Mouse (Mus musculus) forebrain, embryonic 12.5 days (tissue): ENCODE results near the gene Mrpl49. TPM values are rescaled to one million over a fixed set of nuclear protein-coding genes. Genes with fewer than 3 reads are reported as not detected.

ENCODE experiments used
- ATAC-seq: fragments of 200-750 bp; cut with Nextera tagmentation; 2 replicates; pipeline ENCODE4 v1.8.0; 2017; ENCODE audit warnings: moderate TSS enrichment; ENCODE audit not compliant: low FRiP score
- H3K27ac ChIP-seq: fragments of 300-500 bp; sonication (generic); 2 replicates; pipeline ENCODE4 v1.5.1; 2016; ENCODE audit warnings: mild to moderate bottlenecking
- H3K27me3 ChIP-seq: fragments of 300-500 bp; sonication (generic); 2 replicates; pipeline ENCODE4 v1.6.1; 2016; ENCODE audit warnings: mild to moderate bottlenecking
- H3K36me3 ChIP-seq: fragments of 300-500 bp; sonication (generic); replicated peaks from 2 replicates; pipeline ENCODE4 v1.6.1; 2016; ENCODE audit warnings: mild to moderate bottlenecking
- H3K4me1 ChIP-seq: fragments of 300-500 bp; sonication (generic); 2 replicates; pipeline ENCODE4 v1.6.1; 2016
- H3K4me2 ChIP-seq: fragments of 300-500 bp; sonication (generic); 2 replicates; pipeline ENCODE4 v1.6.1; 2016; ENCODE audit warnings: mild to moderate bottlenecking, moderate library complexity
- H3K4me3 ChIP-seq: fragments of 300-500 bp; sonication (generic); replicated peaks from 2 replicates; pipeline ENCODE4 v1.5.1; 2016; ENCODE audit warnings: mild to moderate bottlenecking
- H3K9ac ChIP-seq: fragments of 300-500 bp; sonication (generic); 2 replicates; pipeline ENCODE4 v1.6.1; 2016; ENCODE audit warnings: mild to moderate bottlenecking
- H3K9me3 ChIP-seq: fragments of 300-500 bp; sonication (generic); 2 replicates; pipeline ENCODE4 v1.6.1; 2016
- WGBS: fragments of 180-500 bp; shearing (Covaris S2); methylation state at CpG from one replicate; pipeline ENCODE4 v1.1.7; 2016; 5-methylcytosine and 5-hydroxymethylcytosine counted together
- polyA plus RNA-seq: library from polyadenylated mRNA; unstranded; fragments of >200 nt; fragmentation: Nextera tagmentation; extraction: Ambion mirVana; gene quantifications from 2 replicates; pipeline ENCODE4 v1.2.1, GENCODE M21; 2016

Gene Mrpl49
- 74.7 and 76.7 TPM in 2 replicates for polyA plus RNA-seq

- WGBS = under 1% methylated on average over 63 of the region's 63 CpGs
- H3K9ac ChIP-seq = peak within 1 kb of the TSS; percentile 93
- H3K4me1 ChIP-seq = peaks cover 34% of the 10 kb centered on the region
- H3K4me3 ChIP-seq = peak within 1 kb of the TSS; percentile 86
- H3K9me3 ChIP-seq = no peaks in the 10 kb centered on the region
- no peaks in the 10 kb centered on the region for H3K27me3 ChIP-seq
- peak within 1 kb of the TSS; percentile 84 for H3K4me2 ChIP-seq
- peak; percentile 89 for ATAC-seq
- peak within 1 kb of the TSS; percentile 77 for H3K27ac ChIP-seq
- peaks cover 51% of the 10 kb centered on the region for H3K36me3 ChIP-seq
Measured at GRCm38 (mm10) chr19:6057313-6058096, at the start of gene Mrpl49, which contains the start of gene Fau. Mrpl49 (minus strand) TSS chr19:6057785. Fau (plus strand) TSS chr19:6057844.

DNA sequence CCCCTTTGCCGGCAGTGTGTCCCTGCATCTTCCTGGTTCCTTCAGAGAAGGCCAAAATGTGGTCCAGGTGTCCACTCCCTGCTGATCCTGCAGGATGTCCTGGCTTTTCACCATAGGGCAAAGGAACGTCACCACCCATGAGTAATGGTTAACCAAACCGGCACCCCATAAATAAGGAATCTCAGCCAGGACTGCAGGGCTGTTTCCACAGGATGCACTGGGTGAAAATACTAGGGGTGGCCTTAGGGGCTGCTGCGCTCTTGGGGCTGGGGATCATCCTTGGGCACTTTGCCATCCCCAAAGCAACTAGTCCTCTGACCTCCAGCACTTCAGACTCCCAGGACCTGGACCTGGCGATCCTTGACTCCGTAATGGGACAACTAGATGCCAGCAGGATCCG is 48.0 kb upstream of the Mrpl49 start, which contains the start of gene Naaladl1:
Naaladl1 (plus strand) TSS at position 197 of the 400 bp plus-strand sequence.
- H3K9ac ChIP-seq = no peak within 1 kb of the TSS
- no peak for ATAC-seq
- H3K4me1 ChIP-seq = no peaks in the 10 kb centered on the region
- no peak within 1 kb of the TSS for H3K4me2 ChIP-seq
- H3K27me3 ChIP-seq = no peaks in the 10 kb centered on the region
- H3K36me3 ChIP-seq = no peaks in the 10 kb centered on the region
- H3K27ac ChIP-seq = no peak within 1 kb of the TSS
- 88% methylated on average over 7 of the region's 7 CpGs for WGBS
- H3K9me3 ChIP-seq = no peaks in the 10 kb centered on the region
- H3K4me3 ChIP-seq = no peak within 1 kb of the TSS

DNA sequence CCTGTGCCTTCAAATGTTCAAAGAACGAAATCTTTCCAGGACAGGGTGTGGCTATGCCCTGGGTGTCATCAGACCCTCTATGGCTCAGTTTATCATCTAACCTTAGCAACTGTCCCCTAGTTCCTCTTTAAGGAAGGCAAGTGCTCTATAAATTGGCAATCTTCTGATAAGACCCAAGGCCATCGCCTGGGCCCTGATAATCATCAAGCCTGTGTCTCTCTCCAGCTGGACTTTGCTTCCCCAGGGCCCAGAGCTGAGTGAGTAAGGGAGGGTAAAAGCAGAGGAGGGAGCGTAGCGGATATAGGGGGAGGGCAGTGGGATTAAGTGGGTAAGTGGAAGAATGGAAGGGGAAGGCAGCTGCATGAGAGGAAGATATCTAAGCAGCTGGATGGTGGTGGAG is 46.9 kb upstream of the Mrpl49 start:
- H3K4me2 ChIP-seq = no peak overlapping the region
- ATAC-seq = no peak

DNA sequence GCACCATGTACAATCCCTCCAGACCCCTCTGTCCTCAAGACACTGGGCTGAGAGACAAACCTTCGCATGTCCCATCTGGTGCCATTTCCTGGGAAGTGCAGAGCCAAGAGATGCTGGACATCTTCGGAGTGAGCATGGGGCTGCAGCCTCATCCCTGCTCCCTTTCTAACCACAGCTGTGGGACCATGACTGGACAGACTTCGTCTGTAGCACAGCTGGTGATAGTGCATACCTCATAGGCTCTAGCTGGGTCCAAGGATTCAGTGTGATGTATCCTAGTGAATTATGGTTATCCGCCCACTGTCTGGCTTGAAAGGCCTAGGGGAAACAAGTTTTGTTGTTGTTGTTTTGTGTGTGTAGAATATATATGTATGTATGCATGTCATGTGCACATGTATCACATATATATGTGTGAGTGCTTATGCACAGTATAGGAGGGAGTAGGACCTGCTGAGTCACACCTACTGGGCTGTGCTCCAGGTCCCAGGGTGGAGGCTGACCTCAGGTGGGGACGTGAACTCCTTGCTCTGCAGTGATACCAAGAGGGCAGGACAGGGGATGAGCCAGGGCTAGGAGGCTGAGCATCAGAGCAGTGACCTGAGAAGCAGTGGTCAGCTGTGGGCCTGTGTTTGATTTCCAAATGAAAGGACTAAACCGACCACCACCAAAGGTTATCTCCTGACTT is 44.7 kb upstream of the Mrpl49 start:
- H3K4me2 ChIP-seq = no peak overlapping the region

More for the DNA sequence above, 46.9 kb upstream of the Mrpl49 start:
- Histone ChIP-seq H3K36me3 (peaks cover 5% of the 10 kb centered on the region; the same call in 1 of the 2 replicates), H3K9me3 (no peaks in the 10 kb centered on the region), H3K27me3 (no peaks in the 10 kb centered on the region), H3K4me1 (no peaks in the 10 kb centered on the region), H3K9ac (no peak overlapping the region), H3K27ac (no peak overlapping the region), H3K4me3 (no peak overlapping the region)
- WGBS = 85% methylated on average over 4 of the region's 4 CpGs

GRCm38 (mm10) chr19:6101186-6101585 is 43.6 kb upstream of the Mrpl49 start:
- no peak overlapping the region for H3K4me2 ChIP-seq
- H3K27ac ChIP-seq = no peak overlapping the region
- H3K9ac ChIP-seq = no peak overlapping the region
- no peak overlapping the region for H3K4me3 ChIP-seq
- no peaks in the 10 kb centered on the region for H3K27me3 ChIP-seq
- 76% methylated on average over 6 of the region's 6 CpGs for WGBS
- no peak for ATAC-seq
- H3K9me3 ChIP-seq = no peaks in the 10 kb centered on the region
- peaks cover 17% of the 10 kb centered on the region for H3K36me3 ChIP-seq
- H3K4me1 ChIP-seq = no peaks in the 10 kb centered on the region

More for the DNA sequence above, 44.7 kb upstream of the Mrpl49 start:
- peaks cover 14% of the 10 kb centered on the region for H3K36me3 ChIP-seq
- H3K4me3 ChIP-seq = no peak overlapping the region
- 78% methylated on average over 6 of the region's 6 CpGs for WGBS
- H3K27ac ChIP-seq = no peak overlapping the region
- H3K9ac ChIP-seq = no peak overlapping the region
- H3K9me3 ChIP-seq = no peaks in the 10 kb centered on the region
- H3K4me1 ChIP-seq = no peaks in the 10 kb centered on the region
- no peak for ATAC-seq
- H3K27me3 ChIP-seq = no peaks in the 10 kb centered on the region

DNA sequence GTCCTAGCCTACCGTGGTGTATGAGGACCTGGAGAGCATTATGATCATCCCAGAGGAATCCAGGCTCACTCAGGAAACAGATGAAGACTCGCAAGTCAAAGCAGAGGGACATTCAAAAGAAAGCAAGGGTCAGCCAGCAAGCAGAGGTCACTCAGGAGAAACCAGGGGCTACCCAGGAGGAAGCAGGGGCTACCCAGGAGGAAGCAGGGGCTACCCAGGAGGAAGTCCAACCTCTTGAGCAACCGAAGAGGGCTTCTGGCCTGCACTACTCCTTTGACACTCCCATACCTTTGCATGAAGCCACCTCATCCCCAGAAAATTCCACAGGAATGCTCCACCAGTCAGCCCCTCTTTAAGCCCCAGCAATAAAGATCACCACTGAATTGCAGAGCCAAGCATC is 40.3 kb upstream of the Mrpl49 start:
- no peaks in the 10 kb centered on the region for H3K27me3 ChIP-seq
- no peak overlapping the region for H3K4me3 ChIP-seq
- no peak overlapping the region for H3K4me2 ChIP-seq
- H3K9me3 ChIP-seq = no peaks in the 10 kb centered on the region
- no peak overlapping the region for H3K27ac ChIP-seq
- H3K36me3 ChIP-seq = peaks cover 37% of the 10 kb centered on the region
- 91% methylated on average over 3 of the region's 3 CpGs for WGBS
- no peak overlapping the region for H3K9ac ChIP-seq
- no peak for ATAC-seq
- no peaks in the 10 kb centered on the region for H3K4me1 ChIP-seq

DNA sequence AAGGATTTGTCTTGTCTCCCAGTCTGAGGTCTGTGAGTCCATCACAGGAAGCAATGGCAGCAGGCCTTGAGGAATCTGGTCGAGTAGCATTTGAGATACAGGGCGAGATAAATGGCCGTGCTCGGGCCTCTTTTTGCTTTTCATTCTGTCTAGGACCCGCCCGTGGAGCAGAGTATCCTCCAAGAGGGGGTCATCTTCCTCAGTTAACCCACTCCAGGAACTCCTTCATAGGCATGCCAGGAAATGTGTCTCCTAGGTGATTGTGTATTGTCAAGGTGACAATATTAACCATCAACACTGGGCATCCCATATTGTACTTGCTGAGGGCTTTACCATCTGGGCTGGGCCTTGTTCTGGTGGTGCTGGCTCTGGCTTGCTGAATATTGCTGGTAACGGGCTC is 36.5 kb upstream of the Mrpl49 start, which contains the start of gene AC131692.1:
AC131692.1 (plus strand) TSS at position 301 of the 400 bp plus-strand sequence.
- no peak within 1 kb of the TSS for H3K4me2 ChIP-seq
- 92% methylated on average over 7 of the region's 7 CpGs for WGBS
- no peaks in the 10 kb centered on the region for H3K27me3 ChIP-seq
- no peaks in the 10 kb centered on the region for H3K4me1 ChIP-seq
- no peak within 1 kb of the TSS for H3K4me3 ChIP-seq
- H3K9ac ChIP-seq = no peak within 1 kb of the TSS
- ATAC-seq = no peak
- no peak within 1 kb of the TSS for H3K27ac ChIP-seq
- peaks cover 64% of the 10 kb centered on the region for H3K36me3 ChIP-seq
- H3K9me3 ChIP-seq = no peaks in the 10 kb centered on the region

DNA sequence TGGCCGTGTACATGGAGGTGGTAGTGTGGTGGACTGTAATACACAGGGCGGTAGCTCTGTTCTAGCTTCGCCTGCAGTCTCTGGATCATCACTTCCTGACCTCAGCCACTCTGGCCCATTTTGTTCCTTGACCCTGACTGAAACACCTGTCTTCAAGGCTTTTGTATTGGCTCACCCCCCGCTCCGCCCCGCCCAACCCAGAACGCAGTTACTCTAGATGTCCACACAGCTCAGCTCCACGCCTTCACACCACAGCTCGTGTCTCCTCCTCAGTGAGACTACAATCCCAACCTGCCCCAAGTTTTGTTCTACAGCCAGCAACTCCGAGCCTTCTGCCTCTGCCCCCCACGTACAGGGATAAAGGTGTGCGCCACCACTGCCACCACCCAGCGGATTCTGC is 31.3 kb upstream of the Mrpl49 start:
- no peak for ATAC-seq
- no peaks in the 10 kb centered on the region for H3K9me3 ChIP-seq
- 96% methylated on average over 13 of the region's 13 CpGs for WGBS
- H3K9ac ChIP-seq = no peak overlapping the region
- no peak overlapping the region for H3K4me3 ChIP-seq
- H3K27me3 ChIP-seq = no peaks in the 10 kb centered on the region
- no peak overlapping the region for H3K4me2 ChIP-seq
- peaks cover 54% of the 10 kb centered on the region for H3K36me3 ChIP-seq
- H3K27ac ChIP-seq = no peak overlapping the region
- H3K4me1 ChIP-seq = peaks cover 15% of the 10 kb centered on the region

DNA sequence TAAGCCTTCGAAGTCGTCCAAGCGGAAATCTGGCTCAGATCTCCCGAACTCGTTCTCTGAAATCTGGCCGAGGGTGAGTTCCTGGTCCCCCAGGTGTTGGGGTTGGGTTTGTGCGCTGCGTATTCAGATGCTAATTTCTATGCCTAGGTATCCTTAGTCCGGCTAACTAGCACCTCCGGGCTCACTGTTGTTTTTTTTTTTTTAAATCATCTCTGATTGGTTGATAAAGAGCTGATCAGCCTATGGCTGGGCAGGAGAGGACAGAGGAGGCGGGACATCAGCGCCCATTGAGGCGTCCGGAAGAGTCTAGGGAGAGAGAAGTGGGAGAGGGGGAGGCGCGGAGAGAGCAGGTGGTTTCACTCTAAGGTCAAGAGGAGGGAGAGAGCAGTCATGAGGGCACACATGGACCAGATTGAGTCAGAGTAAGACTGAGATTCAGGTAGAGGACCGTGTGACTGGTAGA is 27.9 kb upstream of the Mrpl49 start:
- peaks cover 19% of the 10 kb centered on the region for H3K4me1 ChIP-seq
- ATAC-seq = peak; percentile 88
- no peaks in the 10 kb centered on the region for H3K27me3 ChIP-seq
- peak overlapping the region; percentile 80 for H3K4me2 ChIP-seq
- peak overlapping the region; percentile 84 for H3K27ac ChIP-seq
- peak overlapping the region; percentile 73 for H3K4me3 ChIP-seq
- peaks cover 53% of the 10 kb centered on the region for H3K36me3 ChIP-seq
- H3K9ac ChIP-seq = peak overlapping the region; percentile 68
- 0% methylated on average over 17 of the region's 17 CpGs for WGBS
- H3K9me3 ChIP-seq = no peaks in the 10 kb centered on the region

DNA sequence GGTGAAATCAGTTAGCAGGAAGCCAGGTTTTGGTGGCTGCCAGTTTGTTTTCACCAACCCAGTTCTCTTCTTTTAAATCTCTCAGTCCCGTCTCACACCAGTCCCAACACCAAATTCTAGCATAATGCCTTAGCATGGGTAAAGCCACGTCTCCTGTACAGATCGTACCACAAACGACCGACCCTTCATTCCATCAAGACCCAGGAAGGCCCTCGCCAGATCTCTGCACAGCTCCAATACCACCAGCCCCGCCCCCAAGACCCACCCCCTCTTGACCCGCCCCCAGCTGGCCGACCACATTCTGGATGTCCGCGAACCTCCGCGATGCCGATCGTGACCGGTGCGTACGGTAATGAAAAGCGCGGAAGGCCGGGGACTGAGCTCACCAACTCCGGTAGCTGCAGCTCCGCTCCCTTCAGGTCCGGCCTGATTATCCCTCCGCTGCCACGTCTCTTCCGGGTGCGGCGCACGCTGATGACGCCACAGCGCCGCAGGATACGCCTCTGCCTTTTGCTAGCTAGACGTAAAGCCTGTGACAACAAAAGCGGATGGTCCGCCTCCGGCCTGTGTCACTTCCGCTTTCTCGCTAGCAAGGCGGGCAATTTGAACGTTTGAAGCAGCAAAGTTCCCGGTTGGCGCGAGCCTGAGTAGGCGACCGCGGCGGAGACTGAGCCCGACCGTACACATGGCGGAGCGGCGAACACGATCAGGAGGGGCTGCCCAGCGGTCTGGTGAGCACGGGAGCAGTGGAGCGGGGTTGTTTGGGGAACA is 27.1 kb upstream of the Mrpl49 start, which contains the start of the genes Zfpl1 and Cdca5:
Zfpl1 (minus strand) TSS at position 479 of the 771 bp plus-strand sequence.
Cdca5 (plus strand) TSS at position 506 of the 771 bp plus-strand sequence.
- no peaks in the 10 kb centered on the region for H3K27me3 ChIP-seq
- ATAC-seq = peak; percentile 92
- peak within 1 kb of the TSS; percentile 84 for H3K27ac ChIP-seq
- H3K4me3 ChIP-seq = peak within 1 kb of the TSS; percentile 73
- peak within 1 kb of the TSS; percentile 80 for H3K4me2 ChIP-seq
- peak within 1 kb of the TSS; percentile 68 for H3K9ac ChIP-seq
- WGBS = under 1% methylated on average over 58 of the region's 58 CpGs
- H3K36me3 ChIP-seq = peaks cover 53% of the 10 kb centered on the region
- peaks cover 19% of the 10 kb centered on the region for H3K4me1 ChIP-seq
- H3K9me3 ChIP-seq = no peaks in the 10 kb centered on the region

DNA sequence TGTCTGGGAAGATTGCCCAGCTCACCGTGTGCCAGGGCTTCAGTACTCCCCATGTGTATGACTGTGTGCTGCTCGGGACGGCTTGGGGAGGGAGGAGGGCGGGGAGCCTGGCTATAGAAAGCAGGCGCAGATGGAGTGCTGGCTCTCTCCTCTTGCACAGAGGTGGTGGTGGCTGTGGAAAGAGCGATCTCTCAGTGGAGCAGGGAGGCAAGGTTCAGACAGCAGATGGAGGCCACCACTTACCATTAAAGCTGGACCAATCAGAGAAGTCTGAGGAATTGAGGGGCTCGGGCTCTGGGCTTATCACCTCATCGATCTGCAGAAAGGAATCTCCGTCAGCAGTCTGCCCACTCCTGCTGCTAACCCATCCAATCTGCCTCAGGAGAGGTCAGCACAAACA is 24.6 kb upstream of the Mrpl49 start, which contains the start of gene Gm28374:
Gm28374 (minus strand) TSS at position 101 of the 400 bp plus-strand sequence.
- no peaks in the 10 kb centered on the region for H3K9me3 ChIP-seq
- H3K4me3 ChIP-seq = no peak within 1 kb of the TSS
- ATAC-seq = no peak

More for the DNA sequence above, 24.6 kb upstream of the Mrpl49 start, which contains the start of gene Gm28374:
- Histone ChIP-seq H3K4me1 (peaks cover 24% of the 10 kb centered on the region), H3K9ac (no peak within 1 kb of the TSS), H3K36me3 (peaks cover 36% of the 10 kb centered on the region), H3K27ac (no peak within 1 kb of the TSS), H3K27me3 (no peaks in the 10 kb centered on the region), H3K4me2 (no peak within 1 kb of the TSS)
- 88% methylated on average over 9 of the region's 9 CpGs for WGBS
